Mouse (Mus musculus) lung, postnatal 25 days (tissue): ENCODE results near the gene Ank3.
"Not testable (repeated sequence)": the region's sequence is repeated elsewhere in the genome, so short reads cannot be mapped to it uniquely, and the experiment has no call there.

Experiments used
- DNase-seq: peaks from one replicate; pipeline ENCODE4 v3.0.0; 2022; ENCODE audit warnings: low spot score

Gene Ank3

DNA sequence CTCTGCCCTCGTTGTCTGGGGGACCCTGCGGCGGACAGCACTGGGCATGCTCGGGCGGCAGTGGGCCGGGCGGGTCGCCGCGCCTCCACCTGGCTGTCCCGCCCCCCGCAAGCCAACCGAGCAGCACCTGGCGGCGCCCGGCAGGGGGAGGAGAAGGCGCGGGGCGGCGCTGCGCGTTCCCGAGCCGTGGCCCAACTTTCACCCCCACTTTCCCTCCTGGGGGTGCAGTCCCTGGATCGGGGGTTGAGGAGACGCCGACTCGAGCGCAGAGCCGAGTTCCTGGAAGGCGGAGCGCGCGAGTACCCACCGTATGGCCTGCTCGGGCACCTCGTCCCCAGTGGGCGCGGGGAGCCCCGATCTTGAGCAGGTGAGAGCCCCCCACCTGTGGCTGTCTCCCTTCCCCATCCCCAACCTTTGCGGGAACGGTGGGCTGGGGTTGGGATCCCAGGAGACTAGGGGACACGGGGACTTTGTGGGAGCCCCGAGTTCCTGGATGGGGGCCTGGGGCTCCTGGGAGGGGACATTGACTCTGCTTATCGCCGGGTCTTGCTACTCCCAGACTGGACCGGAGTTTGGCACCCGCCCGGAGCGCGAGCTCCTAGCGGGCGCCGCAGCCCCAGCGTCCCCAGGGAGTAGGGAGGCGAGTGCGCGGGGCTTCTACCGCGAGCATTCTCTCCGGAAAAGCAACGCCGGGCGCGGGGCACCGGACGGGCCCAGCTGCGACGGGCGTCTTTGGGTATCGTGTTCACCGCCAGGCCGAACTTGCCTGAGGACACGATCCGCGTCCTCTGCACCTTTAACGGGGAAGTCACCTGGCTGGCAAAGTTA, at the start of gene Ank3:
Ank3 (plus strand) TSS at position 11 of the 828 bp plus-strand sequence.
- peak; percentile 62 for DNase-seq

DNA sequence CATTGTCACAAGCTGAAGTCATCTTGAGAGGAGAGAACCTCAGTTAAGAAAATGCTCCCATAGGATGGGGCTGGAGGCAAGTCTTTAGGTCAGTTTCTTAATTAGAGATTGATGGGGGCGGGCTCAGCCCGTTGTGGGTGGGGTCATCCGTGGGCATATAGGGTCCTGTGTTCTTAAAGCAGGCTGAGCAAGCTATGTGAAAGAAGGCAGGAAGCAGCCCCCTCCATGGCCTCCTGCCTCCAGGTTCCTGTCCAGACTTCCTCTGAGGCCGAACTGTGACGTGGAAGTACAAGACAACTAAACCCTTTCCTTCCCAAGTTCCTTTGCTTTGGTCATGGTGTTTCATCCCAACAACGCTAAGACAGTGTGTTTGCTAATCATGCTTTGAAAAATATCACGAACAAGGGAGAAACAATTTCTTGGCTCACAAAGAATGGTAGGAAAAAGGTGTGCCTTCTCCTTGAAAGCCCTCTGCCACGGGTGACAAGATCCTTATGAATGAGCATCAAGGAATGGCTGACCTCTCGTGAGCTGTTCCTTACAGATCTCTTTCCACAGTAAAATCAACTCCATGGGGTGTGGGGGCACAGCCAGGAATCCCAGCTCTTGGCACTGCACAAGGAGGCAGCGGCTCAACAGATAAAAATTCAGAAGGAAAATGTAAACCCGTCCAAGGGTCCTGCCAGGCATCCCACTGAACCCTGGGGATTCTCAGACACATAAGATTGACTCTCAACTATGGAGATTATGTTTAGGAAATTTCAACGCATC, 47.3 kb upstream of the Ank3 start:
- peak; percentile 7 for DNase-seq

DNA sequence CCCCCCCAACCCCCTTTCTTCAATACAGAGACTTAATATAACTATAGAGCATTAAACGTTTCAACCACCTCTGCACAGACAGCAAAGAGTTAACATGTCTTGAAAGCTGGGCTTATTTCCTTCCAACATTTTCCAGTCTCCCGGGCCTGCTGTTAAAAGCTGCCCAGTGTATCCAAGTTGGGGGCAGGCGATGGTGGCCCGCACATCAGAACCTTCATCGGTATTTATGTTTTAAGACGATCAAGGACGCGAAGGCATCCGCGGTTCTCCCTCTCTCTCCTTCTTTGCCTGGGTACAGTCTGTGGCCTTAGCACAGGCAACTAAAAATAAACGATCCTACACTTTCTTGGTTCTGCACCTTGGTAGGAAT, 46.7 kb upstream of the Ank3 start:
- no peak for DNase-seq

DNA sequence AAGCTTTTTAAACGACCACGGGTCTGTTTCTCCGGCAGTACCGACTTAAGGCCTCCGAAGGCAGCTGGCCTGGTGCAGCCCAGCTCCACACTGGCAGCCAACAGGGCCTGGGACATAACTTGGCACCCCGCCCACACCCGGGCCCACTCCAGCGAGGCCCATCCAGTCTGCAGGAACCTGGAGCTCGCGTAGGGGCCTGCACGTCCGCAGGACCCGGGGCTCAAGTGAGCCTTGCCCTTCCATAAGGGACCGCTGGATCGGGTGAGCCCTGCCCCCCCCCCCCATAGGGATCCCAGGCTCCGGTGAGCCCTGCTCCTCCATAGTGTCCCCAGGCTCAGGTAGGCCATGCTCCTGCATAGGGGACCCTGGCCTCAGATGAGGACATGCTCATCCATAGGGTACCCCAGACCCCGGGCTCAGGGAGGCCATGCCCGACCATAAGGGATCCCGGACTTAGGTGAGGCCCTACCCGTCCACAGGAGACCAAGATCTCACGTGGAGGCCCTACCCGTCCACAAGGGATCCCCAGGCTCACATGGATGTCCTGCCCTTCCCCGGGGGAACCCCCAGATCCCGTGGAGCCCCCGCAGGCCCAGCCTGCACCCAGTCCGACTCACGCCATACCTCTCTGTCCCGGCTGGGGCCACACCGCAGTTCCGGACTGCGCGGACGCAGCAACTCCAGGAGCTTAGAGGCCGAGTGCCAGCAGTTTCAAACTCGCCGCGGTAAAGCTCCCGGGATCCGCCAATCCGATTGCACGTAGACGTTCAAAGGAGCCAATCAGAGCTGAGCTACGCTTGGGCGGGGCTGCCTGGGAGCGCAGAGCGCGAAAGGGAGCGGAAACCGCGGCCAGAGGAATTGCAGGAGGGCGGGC, 46.1 kb upstream of the Ank3 start, which contains the start of gene Cdk1:
Cdk1 (minus strand) TSS at position 727 of the 874 bp plus-strand sequence.
- DNase-seq, result peak; percentile 96

DNA sequence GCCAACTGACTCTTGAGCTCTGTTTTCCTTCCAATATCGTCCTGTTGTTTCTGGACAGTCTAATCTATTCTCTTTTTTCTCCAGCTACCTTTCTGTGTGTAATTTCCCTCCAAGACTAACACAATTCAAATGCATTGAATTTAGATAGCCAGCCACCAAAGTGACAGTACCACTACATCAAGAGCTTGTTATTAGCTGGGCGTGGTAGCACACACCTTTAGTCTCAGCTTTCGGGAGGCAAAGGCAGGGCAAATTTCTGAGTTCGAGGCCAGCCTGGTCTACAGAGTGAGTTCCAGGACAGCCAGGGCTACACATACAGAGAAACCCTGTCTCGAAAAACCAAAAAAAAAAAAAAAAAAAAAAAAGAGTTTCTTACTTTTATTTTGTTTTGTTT, 45.5 kb upstream of the Ank3 start:
- not testable (repeated sequence) for DNase-seq

DNA sequence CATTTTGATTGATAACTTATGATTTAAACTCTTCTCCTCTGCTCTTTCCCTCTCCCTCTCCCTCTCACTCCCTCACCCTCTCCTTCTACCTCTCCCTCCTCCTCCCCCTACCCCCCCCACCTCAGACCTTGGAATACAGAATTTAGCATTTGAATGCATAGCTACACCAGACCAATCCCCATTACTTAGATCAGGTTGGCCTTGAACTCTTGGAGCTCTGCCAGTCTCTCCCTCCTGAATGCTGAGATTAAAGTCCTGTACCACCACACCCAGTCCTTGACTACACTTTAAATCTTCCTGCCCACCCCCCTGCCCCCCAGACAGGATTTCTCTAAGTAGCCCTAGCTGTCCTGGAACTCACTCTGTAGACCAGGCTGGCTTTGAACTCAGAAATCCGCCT, 38.9 kb upstream of the Ank3 start:
- no peak for DNase-seq

DNA sequence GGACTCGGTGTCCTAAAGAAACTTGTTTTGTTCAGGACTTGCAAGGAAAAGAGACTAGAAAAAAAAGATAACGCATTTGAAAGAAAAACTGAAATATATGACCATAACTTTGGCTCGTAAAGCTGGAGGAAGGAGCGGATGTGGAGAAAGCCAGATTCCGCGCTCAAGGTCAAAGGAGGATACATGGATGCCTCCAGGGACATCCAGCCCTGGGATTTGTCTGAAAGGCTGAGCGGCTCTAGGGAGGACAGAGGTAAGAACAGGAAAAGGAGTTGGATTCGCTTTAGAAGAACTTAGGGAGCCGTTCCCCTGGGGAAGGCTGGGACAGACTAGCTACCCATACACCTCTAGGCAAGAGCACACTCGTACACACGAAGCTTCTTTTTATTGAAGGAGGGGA, 32.4 kb upstream of the Ank3 start:
- DNase-seq, result no peak

DNA sequence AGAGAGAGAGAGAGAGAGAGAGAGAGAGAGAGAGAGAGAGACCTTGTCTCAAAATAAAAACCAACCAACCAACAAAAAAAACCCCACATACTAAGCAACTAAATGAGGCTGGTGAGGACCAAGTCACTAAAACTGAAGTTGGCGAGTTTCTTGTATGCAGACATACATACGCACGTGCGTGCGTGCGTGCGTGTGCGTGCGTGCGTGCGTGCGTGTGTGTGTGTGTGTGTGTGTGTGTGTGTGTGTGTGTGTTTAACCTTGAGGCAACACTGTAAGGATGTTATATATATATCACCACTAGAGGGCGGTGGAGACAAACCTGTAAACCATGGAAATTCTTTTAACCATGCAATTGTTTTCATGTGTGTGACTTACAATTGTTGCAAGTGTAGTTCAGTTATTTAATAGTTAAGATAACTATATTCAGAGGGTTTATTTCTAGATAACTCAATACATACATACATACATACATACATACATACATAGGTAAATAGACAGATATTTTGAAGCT, 31.6 kb upstream of the Ank3 start:
- DNase-seq, result no peak

DNA sequence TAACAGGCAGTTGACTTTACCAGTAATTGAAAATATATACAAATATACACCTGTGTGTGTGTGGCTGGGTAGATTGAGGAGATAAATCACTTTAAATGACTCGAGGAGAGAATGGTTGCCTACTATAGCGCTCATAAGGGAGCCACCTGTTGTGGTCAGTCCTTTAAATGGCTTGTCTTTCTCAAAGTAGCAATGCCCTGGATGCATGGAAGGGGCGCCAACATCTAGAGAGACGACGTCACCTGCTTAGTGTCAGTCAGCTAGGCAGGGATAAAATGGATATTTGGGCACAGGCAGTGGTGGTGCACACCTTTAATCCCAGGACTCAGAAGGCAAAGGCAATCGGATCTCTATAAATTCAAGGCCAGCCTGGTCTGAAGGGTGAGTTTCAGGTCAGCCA, 29.3 kb upstream of the Ank3 start:
- no peak for DNase-seq

DNA sequence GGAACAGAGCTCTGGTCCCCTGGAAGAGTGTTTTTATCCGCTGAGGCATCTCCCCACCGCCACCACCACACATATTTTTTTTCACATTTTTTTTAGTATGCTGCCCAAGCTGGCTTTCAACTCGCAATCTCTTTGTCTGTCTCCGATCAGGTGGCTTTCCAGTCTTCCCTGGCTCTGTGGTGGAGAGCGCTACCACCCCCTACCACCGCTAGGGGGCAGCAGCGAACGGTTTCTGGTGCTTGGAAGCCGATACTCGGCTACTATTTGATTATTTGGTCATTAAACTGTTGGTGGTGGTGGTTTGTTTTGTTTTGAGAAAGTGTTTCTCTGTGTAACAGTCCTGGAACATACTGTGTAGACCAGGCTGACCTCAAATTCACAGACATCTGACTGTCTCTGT, 27.1 kb upstream of the Ank3 start:
- DNase-seq, result peak; percentile 28

DNA sequence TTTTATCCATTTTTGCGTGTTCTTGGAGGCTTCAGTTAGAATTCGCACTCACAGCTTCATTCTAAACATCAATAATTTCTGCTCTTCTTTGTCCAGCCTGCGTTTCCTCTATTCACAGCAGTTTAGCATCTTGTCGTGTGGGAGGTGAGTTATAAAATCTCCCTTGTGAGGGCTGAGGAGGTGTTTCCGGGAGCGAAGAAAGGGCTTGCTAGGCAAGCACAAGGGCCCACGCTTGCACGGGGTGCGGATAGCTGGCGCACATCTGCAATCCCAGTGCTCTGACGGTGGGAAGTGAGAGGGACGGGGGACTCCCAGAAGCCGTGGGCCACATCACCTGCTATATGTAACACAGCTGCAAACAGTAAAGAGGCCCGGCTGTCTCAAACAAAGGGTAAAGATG, 26.5 kb upstream of the Ank3 start:
- no peak for DNase-seq

DNA sequence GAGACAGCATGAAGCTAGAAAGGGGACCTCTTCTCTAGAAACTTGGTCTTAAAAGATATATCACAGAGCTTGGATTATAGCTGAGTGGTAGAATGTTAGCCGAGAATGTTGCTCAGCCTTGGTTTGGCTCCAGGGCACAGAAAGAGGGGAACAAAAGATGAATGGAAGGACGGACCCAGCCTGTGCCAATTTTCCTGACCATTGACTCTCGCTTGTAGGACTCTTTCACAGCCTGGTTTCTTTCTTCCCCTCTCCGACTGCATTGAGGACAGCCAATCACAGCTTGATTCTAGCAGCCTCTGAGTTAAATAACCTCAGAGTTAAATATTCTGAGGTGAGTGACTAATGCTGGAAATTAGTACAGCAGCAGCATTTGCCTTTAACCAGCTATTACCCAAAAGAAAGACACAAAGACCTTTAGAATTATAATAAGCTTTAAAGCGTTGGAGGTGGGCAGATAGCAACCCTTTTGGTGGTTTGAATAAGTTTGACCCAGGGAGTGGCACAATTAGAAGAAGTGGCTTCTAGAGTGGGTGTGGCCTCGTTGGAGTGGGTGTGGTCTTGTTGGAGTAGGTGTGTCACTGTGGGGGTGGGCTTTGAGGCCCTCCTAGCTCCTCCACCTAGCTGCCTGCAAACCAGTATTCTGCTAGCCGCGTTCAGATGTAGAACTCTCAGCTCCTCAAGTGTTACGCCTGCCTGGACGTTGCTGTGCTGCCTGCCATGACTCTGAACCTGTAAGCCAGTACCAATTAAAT, 24.6 kb upstream of the Ank3 start:
- DNase-seq, result no peak

DNA sequence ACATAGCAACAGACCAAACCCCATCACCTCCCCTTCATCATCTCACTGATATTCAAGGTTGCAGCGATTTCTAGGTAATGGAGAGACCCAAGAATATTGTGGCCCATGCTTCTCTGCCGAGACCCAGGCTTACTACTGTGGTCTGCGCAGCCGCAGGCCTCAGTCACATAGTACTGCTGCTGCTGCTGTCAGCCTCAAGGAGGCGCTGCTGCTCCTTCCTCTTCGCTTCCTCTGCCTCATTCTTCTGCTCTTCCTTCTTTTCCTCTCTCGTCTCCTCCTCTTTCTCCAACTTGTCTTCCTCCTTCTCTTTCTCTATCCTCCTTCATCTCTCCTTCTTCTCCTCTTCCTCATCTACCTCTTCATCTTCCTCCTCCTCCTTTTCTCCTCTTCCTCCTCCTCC, 23.4 kb upstream of the Ank3 start:
- DNase-seq, result peak; percentile 9

DNA sequence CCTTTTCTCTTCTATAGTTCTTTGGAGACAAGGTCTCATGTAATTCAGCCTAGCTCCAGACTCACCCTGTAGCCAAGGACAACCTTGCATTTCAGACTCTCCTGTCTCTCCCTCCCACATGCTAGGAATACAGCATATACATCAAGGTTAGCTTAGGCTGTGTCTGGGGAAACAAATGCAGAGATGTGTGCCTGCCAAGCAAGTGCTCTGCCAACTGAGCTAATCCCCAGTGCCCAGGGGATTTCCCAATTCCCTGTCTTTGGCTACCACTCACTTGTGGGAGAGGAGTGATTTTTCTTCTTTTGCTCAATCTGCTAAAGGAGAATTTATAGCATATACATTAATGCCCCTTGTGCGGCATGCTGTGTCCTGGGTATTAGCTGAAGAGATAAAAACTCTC, 15.4 kb upstream of the Ank3 start:
- DNase-seq, result no peak

DNA sequence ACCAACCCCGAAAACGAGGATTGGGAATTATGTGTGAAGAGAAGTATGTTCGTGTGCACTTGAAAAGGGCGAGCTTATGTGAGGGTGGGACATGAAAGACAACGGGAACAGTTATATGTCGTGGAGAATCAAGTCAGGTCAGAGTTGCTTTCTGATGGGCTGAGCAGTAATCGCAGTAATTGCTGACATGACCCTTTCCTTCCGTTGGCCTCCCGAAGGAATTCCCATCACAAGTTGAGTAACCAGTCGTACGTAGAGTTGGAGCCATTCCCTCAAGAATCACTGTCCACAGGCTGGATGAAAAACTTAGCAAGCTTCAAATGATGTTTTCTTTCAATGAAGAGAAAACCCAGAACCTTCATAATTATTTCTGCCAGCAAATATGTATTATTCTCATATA, 13.9 kb upstream of the Ank3 start:
- no peak for DNase-seq

DNA sequence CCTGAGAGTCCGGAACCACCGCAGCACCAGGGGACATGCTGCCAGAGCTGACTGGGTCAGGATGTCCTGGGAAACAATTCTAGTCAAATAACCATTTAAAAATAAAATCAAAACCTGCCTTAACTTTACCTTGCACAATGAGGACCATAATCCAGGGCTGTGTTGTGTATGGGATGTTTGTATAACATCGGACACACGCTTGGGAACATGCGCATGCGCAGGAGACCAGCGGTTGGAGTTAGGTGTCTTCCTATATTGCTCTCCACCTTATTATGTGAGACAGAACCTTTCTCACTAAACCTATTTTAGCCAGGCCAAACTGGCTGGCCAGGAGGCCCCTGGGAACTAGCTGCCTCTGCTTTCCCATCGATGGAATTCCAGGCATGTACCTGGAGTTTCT, 13.4 kb upstream of the Ank3 start:
- DNase-seq, result no peak

DNA sequence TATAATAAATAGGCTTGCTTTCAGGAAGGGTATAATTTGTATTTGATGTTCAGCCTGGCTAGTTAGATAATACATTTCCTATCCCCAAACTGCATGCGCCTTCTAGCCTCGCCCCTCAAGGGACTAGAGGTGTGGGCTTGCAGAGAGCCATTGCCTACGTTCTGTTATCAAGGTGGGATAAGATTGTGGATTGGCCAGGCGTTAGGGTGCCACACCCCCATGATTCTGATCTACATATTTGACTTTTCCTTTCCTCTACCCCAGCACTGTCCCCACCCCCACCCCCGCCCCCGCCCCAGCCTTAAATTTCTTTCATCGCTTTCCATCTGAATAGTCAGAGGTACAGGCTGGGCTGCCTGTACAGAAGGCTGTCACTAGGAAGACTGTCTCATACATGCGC, 11.8 kb upstream of the Ank3 start:
- DNase-seq, result no peak

DNA sequence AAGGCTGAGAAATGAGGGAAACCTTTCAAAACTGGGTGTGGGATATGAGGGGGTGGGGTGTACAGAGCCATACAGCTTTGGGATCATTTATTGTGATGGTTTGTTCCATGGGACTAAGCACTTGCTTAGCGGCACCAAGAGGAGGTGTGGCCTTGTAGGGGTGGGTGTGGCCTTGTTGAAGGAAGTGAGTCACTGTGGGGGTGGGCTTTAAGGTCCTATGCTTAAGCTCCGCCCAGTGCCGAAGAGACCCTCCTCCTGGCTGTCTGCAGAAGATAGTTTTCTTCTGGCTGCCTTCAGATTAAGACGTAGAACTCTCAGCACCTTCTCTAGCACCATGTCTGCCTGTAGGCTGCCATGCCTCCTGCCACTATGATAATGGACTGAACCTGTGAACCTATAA, 9.1 kb upstream of the Ank3 start:
- no peak for DNase-seq

DNA sequence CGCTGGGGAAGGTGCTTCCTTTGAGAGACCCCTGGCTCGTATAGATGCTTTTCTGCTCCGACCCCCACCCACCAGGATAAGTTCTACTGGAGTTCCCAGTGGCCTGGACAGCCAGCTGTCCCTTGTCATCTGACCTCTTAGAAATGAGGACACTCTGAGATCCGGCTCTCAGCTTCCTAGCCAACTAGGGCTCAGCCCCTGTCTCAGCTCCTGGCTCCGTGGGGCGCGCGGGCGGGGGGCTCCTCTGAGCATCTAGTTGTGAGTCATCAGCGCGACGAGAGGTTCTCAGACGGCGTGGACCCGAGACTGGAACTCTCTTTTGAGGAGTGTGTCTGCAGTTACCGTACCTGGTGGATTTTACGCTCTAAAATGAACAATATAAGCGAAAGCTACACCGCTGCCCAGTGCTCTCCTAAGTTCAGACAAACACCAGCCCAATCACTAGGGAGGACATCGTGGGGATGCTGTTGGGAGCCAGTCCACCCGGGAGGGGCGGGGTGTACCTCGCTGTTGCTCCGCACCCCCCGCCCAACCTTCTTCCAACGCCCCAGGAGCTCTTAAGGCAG, 293 bp upstream of the Ank3 start:
- no peak for DNase-seq

DNA sequence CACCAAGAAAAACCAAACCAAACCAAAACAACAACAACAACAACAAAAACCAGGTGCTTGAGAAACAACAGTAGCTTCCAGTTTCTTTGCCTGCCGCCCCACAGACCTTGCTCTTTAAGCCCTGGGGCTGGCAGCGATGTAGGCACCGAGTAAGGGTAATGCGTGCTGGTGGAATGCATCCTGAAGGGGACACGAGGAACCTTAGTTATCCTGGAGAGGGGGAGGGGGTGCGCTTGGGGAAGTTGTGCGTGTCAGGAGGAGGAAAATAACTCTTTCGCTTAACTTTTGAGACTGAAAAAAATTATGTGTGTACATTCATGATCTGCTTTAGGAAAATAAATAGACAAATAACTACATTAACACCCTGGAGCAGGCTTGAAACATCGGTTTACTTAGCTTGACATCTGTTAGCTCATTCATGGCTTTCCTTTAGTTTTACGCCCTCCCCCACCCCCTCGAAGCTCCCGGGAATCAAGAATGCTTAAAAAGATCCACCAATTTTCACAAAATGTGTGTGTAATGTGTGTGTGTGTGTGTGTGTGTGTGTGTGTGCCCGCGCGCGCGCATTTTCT, 1.3 kb downstream of the Ank3 start:
- no peak for DNase-seq

DNA sequence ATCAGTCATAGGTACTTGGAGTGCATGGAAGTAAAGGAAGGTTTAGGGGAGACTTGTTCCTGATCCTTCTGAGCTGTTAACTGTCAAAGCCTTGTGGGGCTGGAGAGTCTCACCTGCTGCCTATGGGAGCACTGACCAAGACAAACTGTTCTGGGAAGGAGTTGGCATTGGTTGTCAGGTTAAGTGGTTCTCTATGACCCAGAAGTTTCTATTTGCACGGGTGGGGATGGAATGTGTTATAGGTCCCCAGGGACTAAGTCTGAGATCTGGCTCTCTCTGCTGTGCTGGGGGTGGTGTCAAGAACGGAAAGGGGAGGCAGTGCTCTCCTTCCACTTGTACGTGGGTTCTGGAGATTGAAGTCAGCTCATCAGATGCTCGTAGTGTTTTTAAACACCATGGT, 6.9 kb downstream of the Ank3 start:
- peak; percentile 46 for DNase-seq
